In genomic region chr12:32346121-32346520, GRCm38 (mm10) we compare ENCODE assay signal across 15 mouse cellular contexts.
"Had no signal": no experiment of that assay in that cellular context is flagged by ENCODE, and none has a peak within 500 bp of the region (broad histone marks: within the 10 kb centered on the region; RNA-seq: fewer than 3 reads in every experiment).

No protein-coding gene starts in this region.

- DNase-seq: liver, postnatal 0 days; lung, adult 2 months; lung, postnatal 14 days; lung, postnatal 36 days; right cerebral cortex, postnatal 14 days; spleen, adult 18-20 months; thymus, adult 18-20 months; thymus, postnatal 14 days; thymus, postnatal 36 days had no signal

- H3K4me3 ChIP-seq: lung, embryonic 15.5 days; megakaryocyte, embryonic 14.5 days; midbrain, embryonic 13.5 days; midbrain, embryonic 15.5 days; neural tube, embryonic 12.5 days had no signal

- H3K27ac ChIP-seq: lung, embryonic 15.5 days; macrophage; midbrain, embryonic 13.5 days; midbrain, embryonic 15.5 days; neural tube, embryonic 12.5 days had no signal
